Mouse (Mus musculus) kidney, adult 9 months (tissue): ENCODE results near the gene Ddrgk1.

Source experiments
- DNase-seq: peaks from one replicate; pipeline ENCODE4 v3.0.0; 2022

Gene Ddrgk1

DNA sequence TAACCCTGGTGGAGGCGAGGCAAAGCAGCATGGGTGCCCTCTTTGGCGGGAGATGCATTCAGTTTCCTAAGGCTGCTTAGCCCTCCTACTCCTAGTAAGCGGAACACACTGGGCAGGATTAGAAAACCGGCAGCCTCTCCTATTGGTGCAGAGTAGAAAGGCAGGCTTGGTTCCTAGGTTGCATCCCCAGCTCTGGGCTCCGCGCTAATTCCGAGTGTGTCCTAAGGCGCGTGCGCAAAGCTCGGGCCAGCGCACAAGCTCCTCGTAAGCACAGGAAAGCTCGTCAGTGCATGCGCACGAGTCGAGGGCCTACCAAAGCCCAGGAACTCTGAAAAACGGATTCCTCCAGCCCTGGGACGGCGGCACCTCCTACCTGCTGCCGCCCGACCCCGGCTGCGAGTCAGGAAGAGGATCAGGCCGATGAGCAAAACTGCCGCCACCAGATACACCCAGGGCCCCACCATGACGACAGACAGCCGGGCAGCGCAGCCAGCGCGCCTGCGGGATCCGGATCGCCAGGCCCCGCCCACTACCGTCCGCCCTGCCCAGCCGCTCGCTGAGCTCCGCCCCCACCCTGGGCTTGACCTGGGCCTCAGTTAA lies at the start of gene Ddrgk1:
TSS of gene Ddrgk1 (minus strand) at position 558 of the 600 bp plus-strand sequence.
- peak; percentile 94 for DNase-seq

GRCm38 (mm10) chr2:130707057-130707456 lies 42.6 kb upstream of the Ddrgk1 start:
- no peak for DNase-seq

- no peak for DNase-seq
Observed at GRCm38 (mm10) chr2:130706602-130707001, 42.1 kb upstream of the Ddrgk1 start.

DNA sequence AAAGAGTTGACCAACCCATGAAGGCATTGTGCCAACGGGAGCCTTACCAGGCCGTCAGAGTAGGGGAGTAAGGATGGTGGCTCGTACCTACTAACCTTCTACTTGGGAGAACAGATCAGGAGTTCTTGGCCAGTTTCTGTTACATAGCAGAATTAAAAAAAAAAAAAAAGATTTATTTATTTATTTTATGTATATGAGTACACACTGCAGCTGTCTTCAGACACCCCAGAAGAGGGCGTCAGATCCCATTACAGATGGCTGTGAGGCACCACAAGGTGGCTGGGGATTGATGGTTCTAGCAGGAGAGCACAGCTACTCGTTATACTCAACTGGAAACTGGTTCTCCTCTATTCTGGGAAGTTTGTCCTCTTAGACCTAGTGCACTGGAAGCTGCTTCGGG lies 40.7 kb upstream of the Ddrgk1 start:
- no peak for DNase-seq

- DNase-seq, result peak; percentile 62
Observed at GRCm38 (mm10) chr2:130704040-130705001, 39.9 kb upstream of the Ddrgk1 start.

DNA sequence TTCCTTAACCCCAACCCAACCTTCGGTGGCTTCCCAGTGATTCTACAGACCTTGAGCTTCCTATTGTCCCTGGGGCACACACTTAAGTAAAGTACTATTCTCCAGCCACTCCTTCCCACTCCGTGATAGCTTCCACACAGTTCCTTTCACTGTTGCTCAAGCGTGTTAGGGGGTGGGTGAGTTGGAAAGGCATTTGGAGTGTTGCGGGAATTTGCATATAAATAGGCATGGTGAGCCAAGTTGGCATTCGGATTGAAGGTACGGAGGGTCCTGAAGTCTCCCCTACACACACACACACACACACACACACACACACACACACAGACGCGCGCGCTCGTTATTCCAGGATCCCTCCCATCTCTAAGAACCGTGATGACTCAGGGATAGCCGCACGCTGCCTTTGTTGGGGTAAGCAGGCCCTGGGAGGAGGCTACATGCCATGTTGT lies 33.4 kb upstream of the Ddrgk1 start:
- DNase-seq, result no peak

- DNase-seq, result peak; percentile 52
Observed at GRCm38 (mm10) chr2:130697153-130697810, 32.8 kb upstream of the Ddrgk1 start, which contains the start of gene Slc4a11. Slc4a11 (minus strand) TSS chr2:130697519.

DNA sequence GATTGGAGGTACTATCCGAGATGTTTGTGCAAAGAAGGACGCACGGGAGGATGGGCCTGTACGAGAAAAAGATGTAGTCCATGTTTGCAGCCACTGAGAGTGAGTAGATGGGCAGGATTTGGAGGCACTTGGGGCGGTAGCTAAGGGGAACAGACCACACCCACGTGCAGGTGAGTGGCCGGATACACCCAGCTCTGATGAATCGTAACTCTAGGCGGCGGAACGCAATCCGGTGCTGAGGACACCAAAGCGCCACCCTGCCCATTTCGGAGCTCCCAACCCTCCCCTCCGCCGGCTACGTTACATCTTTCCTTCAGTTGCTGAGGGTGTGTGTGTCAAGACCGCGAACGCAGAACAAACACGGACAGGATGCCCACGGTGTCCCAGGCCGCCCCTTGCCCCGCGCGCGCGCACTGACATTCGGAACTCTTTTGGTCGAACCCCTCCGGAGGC lies 32.3 kb upstream of the Ddrgk1 start:
- DNase-seq, result no peak

DNA sequence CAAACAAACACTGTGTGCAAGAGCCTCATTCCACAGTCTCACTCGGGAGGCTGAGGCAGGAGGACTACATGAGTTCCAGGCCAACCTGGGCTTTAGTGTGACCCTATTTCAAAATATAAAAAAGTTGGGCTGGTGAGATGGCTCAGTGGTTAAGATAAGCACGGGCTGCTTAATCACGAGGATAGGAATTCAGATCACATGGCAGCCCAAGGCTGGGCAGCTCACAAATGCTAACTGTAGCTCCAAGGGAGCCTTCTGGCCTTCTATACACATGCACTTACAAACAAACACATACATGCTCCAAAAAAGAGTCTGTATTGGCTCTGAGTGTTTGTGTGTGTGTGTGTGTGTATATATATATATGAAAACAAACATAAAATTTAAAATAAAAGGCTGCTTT lies 29.1 kb upstream of the Ddrgk1 start:
- no peak for DNase-seq

DNA sequence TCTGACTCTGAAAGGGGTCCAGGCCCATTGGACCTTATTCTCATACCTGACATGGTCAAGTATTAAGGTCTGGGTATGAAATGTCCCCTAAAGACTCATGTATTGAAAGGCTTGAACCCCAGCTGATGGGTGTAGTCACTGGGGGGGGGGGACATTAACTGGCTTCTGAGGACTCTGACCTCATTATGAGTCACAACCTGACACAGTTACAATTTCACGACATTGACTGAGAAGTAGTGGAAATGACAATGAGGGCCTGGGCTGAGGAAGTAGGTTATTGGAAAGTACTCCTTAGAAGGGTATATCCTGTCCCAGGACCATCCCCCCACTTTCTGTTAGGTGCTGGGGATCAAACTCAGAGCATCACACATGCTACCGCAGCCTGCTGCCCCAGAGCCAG lies 24.6 kb upstream of the Ddrgk1 start:
- DNase-seq, result no peak

DNA sequence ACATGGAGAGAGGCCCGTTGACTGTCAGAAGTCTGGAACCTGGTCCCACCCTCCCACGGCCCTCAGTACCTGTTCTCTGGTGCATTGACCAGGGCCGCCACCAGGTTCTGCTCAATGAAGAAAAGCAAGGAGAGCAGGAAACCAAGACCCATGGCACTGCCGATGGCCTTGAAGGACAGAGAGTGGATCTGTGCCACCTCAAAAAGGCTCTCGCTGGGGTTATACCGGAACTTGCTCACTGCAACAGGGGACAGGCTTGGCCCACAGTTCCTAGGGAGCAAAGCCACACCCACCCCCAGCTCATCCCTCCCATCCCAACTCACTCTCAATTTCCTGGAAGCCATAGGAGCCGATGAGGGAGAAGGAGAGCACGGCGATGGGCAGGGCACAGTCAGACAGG lies 21.0 kb upstream of the Ddrgk1 start:
- DNase-seq, result no peak

- no peak for DNase-seq
Observed at GRCm38 (mm10) chr2:130681531-130681930, 17.1 kb upstream of the Ddrgk1 start.

DNA sequence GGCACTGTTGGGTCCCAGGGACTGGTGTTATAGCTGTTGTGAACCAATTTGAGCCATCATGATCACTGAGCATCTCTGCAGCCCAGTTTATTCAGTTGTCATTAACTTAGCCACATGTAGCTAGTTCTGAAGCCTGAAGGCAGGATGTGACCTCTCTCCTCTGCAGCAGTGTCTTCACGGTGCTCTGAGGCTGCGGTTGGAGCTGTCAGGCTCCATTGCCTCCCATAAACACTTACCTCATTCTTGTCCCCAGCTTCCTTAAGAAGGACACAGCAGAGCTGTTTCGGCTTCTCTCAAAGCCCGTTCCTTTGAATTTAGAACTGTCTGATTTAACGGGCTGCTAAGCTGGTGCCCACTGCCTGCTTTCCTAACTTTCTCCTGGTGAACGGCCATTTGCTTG lies 15.4 kb upstream of the Ddrgk1 start:
- no peak for DNase-seq

- DNase-seq, result no peak
Observed at GRCm38 (mm10) chr2:130679154-130679553, 14.7 kb upstream of the Ddrgk1 start.

GRCm38 (mm10) chr2:130677211-130677610 lies 12.8 kb upstream of the Ddrgk1 start:
- DNase-seq, result no peak

GRCm38 (mm10) chr2:130667559-130667958 lies 3.1 kb upstream of the Ddrgk1 start, which contains the start of gene Itpa:
Itpa (plus strand) TSS chr2:130667610.
- peak; percentile 88 for DNase-seq

DNA sequence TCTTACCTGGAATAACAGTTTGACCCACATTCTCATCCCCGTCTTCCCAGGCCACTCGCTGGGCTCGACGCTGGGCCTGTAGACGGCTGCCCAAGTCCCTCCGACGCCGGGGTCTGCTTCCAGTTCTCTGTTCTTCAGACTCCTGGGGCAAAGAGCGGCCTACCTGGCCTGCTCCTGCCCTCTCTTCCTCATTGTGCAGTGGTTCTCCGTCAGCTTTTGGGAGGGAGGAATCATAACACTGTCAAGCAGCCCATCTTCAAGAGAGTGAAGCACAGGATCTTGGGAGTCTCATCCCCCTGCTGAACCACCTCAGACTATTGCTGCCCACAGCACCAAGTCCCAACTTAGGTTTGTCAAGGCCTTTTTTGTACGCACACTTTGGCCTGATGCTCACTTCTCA lies 1.1 kb downstream of the Ddrgk1 start:
- DNase-seq, result no peak

DNA sequence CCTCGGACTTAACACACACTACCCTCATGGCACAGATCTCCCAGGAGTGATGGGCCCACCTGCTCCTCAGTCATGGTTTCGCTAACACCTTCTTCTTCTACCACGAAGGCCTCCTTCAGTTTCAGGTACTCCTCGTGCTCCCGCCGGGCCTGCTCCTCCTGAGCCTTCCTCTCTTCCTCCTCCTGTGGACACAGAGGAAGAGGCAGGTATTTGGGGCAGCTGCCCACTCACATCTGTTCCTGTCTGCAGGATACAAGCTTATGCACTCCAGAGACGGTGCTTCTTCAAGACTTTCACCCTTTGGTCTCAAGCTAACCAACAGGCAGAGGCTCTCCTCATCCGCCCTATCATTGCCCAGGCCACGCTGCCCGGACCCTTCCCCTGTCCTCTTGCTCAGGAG lies 5.9 kb downstream of the Ddrgk1 start:
- no peak for DNase-seq

- no peak for DNase-seq
Observed at GRCm38 (mm10) chr2:130657541-130657940, 6.9 kb downstream of the Ddrgk1 start.

DNA sequence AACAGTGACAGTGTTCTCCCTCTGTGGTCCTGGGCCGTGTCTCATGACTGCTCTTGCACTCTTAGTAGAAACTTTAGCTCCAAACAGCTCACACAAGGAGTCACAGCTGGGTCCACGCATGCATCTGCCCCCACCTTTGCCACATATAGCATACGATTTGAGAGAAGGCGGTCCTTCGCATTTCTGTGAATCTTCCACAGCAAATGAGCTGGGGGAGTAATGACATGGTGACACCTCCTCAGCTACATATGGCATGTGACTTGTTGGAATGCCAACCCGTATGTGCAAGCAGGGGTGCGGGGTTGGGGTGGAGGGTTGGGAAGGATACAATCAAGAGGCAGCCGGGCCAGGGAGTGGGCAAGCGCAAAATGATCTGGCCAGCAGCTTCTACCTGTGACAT lies 7.9 kb downstream of the Ddrgk1 start:
- no peak for DNase-seq

GRCm38 (mm10) chr2:130655660-130656339 lies 8.7 kb downstream of the Ddrgk1 start:
- no peak for DNase-seq

- no peak for DNase-seq
Observed at GRCm38 (mm10) chr2:130653760-130654159, 10.7 kb downstream of the Ddrgk1 start.

DNA sequence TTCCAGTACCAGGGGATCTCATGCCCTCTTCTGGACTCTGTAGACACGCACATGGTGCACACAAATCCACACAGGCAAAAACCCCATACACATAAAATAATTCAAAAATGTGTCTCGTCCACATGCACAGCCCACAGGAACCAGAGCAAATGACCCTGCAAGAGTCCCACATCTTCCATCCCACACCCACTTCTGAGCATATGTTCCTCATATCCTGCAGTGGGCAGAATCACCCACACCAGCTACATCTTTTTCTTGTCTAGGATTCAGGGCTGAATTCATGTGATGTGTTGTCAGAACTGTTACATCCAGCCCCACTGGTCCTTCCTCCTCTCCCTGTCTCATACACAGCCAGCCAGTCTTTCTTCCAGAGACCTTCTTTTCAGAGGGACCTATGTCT lies 11.2 kb downstream of the Ddrgk1 start:
- DNase-seq, result no peak
